Mouse (Mus musculus): ENCODE data around the gene Babam2.

- TF ChIP-seq TAL1 (IDR thresholded peaks at IDR 0.05; ENCODE audit: low read length) (no peak), GATA1 (IDR thresholded peaks at IDR 0.05; ENCODE audit: low read length) (no peak)
These were observed 94.9 kb downstream of the Babam2 start for GRCm38 (mm10) chr5:31792338-31792737.

All from erythroblast, embryonic 14.5 days (primary cell).